Mouse (Mus musculus) adrenal gland, adult 18-20 months (tissue): Measurements from ENCODE around the gene Abcf3. TPM values are rescaled to one million over a fixed set of nuclear protein-coding genes. Genes with fewer than 3 reads are reported as not detected.

Experiments used
- microRNA-seq, 2 experiments: library from miRNA; unstranded; fragments of <30 nt; microRNA quantifications; one replicate each; pipeline ENCODE4 v1.2.0; 2021; ENCODE audit warnings: borderline number of aligned reads in 2 of 2
- total RNA-seq, 2 experiments: library from RNA; stranded (reverse); gene quantifications; 1 replicate in 1 of 2; 2 replicates in 1 of 2; pipeline ENCODE4 v1.2.3; 2021

Gene Abcf3
- total RNA-seq, 2 experiments from 2014 or later: 94.3 to 94.4 TPM

Small RNAs within 50 kb of the gene (microRNA-seq; reads per million reads assigned to microRNA genes)
- 5.7 to 19.0 reads per million in 2 experiments for gene Mir1224

Other genes starting within 250 kb of the Abcf3 start
- gene Parl, start 246.2 kb upstream of the Abcf3 start, total RNA-seq: 100 to 1,000 TPM in 1 of 2 experiments, 10 to 100 TPM in 1; 96.8 to 111 TPM
- gene Cyp2ab1, start 223.2 kb upstream of the Abcf3 start, total RNA-seq: under 1 TPM in 1 of 2 experiments, not detected in 1; 0.74 TPM
- 10 to 100 TPM; 77.9 to 95.5 TPM for gene Abcc5, start 122.2 kb upstream of the Abcf3 start, total RNA-seq
- gene Eif2b5, start 49.8 kb upstream of the Abcf3 start, total RNA-seq: 10 to 100 TPM; 58.2 to 60.1 TPM
- gene Dvl3, start 31.6 kb upstream of the Abcf3 start, total RNA-seq: 10 to 100 TPM; 40.1 to 44.5 TPM
- gene Ap2m1, start 13.1 kb upstream of the Abcf3 start, total RNA-seq: 100 to 1,000 TPM; 277 to 333 TPM
- 1 to 10 TPM; 1.1 to 1.2 TPM for gene Vwa5b2, start 40.9 kb downstream of the Abcf3 start, total RNA-seq
- gene Eef1akmt4, start 63.0 kb downstream of the Abcf3 start, total RNA-seq: 10 to 100 TPM in 1 of 2 experiments, 1 to 10 TPM in 1; 9.4 to 10.2 TPM
- not detected for gene Gm49333, start 63.0 kb downstream of the Abcf3 start, total RNA-seq
- gene Alg3, start 63.2 kb downstream of the Abcf3 start, total RNA-seq: 10 to 100 TPM; 24.8 to 31.2 TPM
- 100 to 1,000 TPM in 1 of 2 experiments, 10 to 100 TPM in 1; 45.6 to 212 TPM for gene Camk2n2, start 72.7 kb downstream of the Abcf3 start, total RNA-seq
- 10 to 100 TPM in 1 of 2 experiments, 1 to 10 TPM in 1; 9.4 to 17.1 TPM for gene Ece2, start 81.3 kb downstream of the Abcf3 start, total RNA-seq
- gene Psmd2, start 103.1 kb downstream of the Abcf3 start, total RNA-seq: 100 to 1,000 TPM; 265 to 268 TPM
- 100 to 1,000 TPM; 358 to 386 TPM for gene Eif4g1, start 119.7 kb downstream of the Abcf3 start, total RNA-seq
- 10 to 100 TPM; 11.7 to 16.1 TPM for gene Fam131a, start 144.7 kb downstream of the Abcf3 start, total RNA-seq
- 10 to 100 TPM; 28.0 to 37.1 TPM for gene Polr2h, start 169.1 kb downstream of the Abcf3 start, total RNA-seq
- 10 to 100 TPM; 16.8 to 52.6 TPM for gene Clcn2, start 169.2 kb downstream of the Abcf3 start, total RNA-seq
- gene Chrd, start 184.6 kb downstream of the Abcf3 start, total RNA-seq: 10 to 100 TPM in 1 of 2 experiments, 1 to 10 TPM in 1; 9.7 to 12.4 TPM
- gene Thpo, start 185.9 kb downstream of the Abcf3 start, total RNA-seq: 1 to 10 TPM; 1.2 to 4.2 TPM